Mouse (Mus musculus) layer of hippocampus, adult 18-20 months (tissue): ENCODE measurements around the gene Naga. TPM values are rescaled to one million over a fixed set of nuclear protein-coding genes. Genes with fewer than 3 reads are reported as not detected.
A peak's percentile ranks its signal among the peaks of the same experiment; 100 is the strongest.
"Not testable (repeated sequence)": the region's sequence is repeated elsewhere in the genome, so short reads cannot be mapped to it uniquely, and the experiment has no call there.

Experiments
- DNase-seq, 2 experiments: peaks; one replicate each; pipeline ENCODE4 v3.0.0; 2022; ENCODE audit warnings: low spot score in 2 of 2
- long read RNA-seq: library from polyadenylated mRNA; stranded (forward); transcript quantifications from one replicate; pipeline ENCODE4 v2.0.0, GENCODE M21; 2021
- total RNA-seq, 2 experiments: library from RNA; stranded (reverse); gene quantifications; 2 replicates each; pipeline ENCODE4 v1.2.3; 2021

Naga gene
- total RNA-seq = 10 to 100 TPM; 33.5 to 40.5 TPM
- long read RNA-seq, transcript Naga-201 (10 exons, 1,913 nt) = major isoform, 12 of 18 reads
- long read RNA-seq, partial matches to known transcripts = 2 of 18 reads
- long read RNA-seq, other reads (novel, unspliced or antisense) = 3 of 18 reads

- DNase-seq = peak; percentile 91 to 95
These were observed at the start of gene Naga, which contains the start of the genes Pheta2 and Smdt1 for GRCm38 (mm10) chr15:82338593-82339112. TSS of gene Naga (minus strand) at chr15:82338925. TSS of gene Pheta2 (plus strand) at chr15:82338942. TSS of gene Smdt1 (plus strand) at chr15:82338959.

GRCm38 (mm10) chr15:82385729-82386128, 47.0 kb upstream of the Naga start:
- DNase-seq = no peak

DNA sequence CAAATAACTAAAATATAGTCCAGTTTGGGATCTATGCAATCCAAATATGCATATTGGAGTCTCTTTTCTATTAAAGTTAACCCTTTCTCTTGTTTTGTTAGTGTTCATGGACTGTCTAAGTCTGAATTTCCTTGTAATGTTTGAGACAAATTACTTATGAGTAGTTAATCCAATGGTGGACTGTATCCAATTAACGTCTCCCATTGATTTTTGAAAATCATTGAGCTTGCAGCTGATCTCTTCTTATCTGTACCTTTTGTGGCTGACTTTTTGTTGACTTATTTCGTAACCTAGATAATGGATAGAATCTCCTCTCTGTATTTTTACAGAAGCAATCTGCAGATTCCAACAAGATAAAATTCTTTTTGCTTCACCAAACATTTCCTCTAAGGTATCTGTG, 43.7 kb upstream of the Naga start:
- DNase-seq = no peak

- no peak for DNase-seq
These were observed 42.0 kb upstream of the Naga start for GRCm38 (mm10) chr15:82380714-82381062.

DNA sequence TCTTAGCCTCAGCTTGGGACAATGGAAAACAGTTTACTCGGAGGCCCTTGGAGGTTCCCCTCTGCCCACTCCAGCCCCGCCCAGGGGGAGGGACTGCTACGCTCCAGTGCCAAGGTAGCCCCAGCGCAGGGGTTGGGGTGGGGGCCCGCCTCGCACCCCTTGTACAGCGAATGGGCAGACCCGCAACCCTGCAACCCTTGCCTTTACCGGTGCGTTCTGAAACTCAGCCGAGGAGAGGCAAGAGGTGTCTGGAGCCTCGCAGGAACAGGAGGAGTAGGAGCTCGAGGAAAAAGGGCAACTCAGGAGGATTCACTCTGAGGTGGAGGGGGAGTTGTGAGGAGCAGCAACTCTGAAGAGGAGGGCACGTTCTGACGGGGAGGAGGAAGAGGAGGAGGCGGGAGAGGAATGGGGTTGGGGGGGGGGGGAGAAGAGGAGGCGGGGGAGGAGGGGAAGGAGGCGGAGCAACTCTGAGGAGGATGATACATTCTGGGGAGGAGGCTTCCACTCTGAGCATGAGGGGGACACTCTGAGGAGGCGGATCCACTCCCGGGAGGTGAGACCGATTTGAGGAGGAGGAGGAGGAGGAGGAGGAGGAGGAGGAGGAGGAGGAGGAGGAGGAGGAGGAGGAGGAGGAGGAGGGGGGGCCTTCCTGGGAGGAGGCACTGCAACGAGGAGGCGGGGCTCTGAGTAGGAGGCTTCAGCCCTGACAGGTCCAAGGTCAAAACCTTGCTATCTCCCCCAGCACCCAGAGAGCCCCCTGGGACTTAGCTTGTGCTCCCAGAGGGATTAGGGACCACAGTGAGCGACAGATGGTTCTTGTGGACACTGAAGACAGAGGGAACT, 41.4 kb upstream of the Naga start, which contains the start of gene Cyp2d22:
TSS of gene Cyp2d22 (minus strand) at position 390 of the 843 bp plus-strand sequence.
- peak in 1 of 2 experiments; percentile 30 for DNase-seq

GRCm38 (mm10) chr15:82379511-82379870, 40.8 kb upstream of the Naga start:
- no peak for DNase-seq

DNA sequence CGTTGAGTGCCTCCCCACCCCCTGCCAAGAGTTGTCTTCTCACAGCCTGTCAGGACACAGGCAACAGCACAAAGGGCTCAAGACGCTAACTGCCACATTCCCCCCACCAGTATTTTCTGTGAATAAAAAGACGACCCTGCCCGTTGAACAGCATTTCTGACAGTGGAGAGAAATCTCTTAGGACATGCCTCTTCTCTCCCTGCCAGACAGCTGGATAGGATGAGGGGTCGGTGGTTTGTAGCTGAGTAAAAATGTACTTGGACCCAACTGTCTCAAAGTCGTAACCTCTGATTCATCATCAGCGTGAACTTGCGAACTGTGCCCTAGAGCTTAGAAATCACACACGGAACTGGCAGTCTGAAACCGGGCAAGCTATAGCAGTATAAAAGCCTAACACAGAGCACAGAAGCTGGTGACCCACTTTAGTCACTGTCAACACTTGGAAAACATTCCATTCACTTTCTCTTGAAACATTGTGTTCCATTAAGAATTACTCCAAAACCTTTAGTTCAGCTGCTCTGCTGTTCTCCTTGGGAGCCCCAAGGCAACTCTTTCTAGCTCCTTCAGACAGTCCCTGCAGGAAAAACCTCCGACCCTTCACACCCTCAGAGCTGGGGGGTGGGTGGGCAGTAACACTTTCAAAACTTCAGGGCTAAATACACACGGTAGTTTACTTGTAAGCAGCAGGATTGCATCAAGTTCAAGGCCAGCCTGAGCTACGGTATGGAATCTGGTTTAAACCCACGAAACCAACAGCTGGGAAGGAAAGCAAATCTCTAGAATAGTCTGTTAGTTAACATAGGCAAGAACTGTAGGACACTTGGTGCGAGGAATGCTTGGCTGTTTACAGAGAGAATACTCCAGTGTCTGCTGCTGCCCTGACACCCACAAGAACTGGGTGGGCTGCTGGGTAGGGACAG, 39.8 kb upstream of the Naga start:
- peak in 1 of 2 experiments; percentile 34 for DNase-seq

DNA sequence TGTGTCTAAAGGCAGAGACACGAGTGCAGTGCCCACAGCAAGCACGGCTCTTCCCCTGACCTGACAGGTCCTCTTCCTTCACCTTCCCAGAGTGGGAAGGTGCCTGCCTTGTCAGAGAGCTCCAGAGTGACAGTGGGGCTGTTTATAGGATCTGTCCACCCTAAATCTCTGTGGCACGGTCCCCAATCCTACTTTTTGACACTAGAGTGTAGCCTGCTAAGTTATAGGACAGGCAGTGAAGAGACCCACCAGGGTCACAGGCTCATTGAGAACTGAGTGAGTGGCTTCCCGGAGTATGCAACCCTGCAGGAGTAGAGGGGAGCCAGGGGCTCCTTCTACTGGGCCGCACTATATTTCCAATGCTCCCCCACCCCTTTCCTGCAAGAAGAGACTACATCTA, 39.0 kb upstream of the Naga start:
- DNase-seq = no peak

DNA sequence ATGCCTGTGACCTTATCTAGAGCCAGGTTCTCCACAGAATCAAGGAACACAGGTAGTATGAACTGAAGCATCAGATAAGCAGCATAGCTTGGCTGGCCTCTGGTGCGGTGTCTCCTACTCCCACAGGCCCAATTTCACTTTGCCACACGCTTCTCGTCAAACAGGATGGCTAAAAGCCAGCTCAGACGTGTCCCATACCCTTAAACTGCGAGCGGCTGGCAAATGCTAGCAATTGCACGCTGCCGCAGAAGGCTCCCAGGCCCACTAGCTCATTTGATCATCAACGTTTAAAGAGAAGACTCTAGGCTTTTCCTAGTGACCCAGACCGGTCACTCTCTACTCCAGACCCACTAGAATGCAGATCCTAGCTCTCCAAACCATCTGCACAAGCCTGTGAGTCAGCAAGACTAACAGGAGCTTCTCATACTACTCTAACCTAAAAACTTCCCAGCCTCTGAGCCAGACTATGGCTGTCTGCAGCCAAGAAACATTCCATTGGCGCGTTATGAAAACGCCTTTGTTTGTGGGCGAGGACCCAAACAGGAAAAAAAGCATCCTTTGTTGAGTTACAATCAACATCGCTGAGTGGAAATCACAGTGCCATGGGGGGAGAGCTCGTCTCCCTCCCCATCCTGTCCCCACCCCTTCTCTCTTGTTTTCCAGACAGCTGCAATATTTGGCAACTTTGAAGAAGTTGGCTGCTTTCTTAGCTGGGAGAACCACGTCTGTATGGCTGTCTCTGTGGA, 37.8 kb upstream of the Naga start:
- peak; percentile 55 to 82 for DNase-seq

GRCm38 (mm10) chr15:82375855-82376254, 37.1 kb upstream of the Naga start:
- no peak for DNase-seq

- no peak for DNase-seq
These were observed 35.7 kb upstream of the Naga start for GRCm38 (mm10) chr15:82374437-82374836.

DNA sequence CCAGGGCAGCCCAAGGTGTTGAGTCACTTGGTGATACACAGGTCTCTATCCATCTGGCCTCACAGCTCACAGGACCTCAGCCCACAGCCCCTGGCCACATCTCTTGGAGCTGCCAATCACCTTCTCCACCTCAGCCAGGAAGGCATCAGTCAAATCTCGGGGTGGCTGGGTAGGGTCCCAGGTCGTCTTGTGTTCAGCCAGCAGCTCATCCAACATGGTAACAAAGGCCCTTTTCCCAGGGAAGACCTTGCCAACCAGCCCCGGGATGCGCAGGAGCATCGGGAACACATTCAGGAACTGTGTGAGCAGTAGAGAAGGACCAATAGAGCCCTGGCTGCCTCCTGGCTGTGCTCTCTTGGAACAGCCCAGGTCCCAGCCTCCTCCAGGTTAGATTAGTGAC, 34.3 kb upstream of the Naga start:
- DNase-seq = no peak

DNA sequence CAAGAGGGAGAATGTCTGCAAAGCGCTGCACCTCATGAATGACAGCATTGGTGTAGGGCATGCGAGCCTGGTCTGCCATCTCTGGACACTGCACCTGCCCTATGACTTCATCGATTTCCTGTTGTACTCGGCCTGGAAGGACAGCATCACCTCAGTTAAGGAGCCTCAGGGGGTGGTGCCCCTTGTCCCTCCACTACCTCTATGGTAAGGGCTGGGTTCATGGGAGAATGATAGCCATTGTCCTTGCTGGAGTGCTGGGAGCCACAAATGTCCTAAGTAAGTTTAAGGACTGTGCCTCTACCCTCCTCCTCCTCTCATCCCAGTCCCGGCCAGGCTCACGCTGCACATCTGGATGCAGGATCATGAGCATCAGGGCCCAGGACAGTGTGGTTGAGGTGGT, 33.7 kb upstream of the Naga start:
- no peak for DNase-seq

DNA sequence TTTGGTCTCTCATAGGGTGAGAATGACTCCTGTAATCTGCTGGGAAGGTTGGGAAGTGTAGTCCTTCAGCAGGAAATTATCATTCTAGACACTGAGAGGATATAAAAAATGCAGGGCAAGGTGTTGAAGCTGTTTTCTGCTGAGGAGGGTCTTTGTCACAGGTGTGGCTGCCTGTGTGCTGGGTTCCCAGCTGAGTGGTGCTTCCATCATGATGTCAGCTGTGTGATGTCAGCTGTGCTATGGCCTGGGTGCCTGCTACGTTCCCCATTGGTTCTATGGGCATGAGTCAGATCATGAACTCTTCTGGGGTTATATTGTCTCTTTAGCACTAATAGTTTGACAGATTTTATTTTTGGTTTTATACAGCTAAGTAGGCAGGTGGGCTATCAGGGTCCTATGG, 30.1 kb upstream of the Naga start:
- no peak for DNase-seq

GRCm38 (mm10) chr15:82368146-82368545, 29.4 kb upstream of the Naga start:
- no peak for DNase-seq

- DNase-seq = not testable (repeated sequence)
These were observed 25.8 kb upstream of the Naga start for GRCm38 (mm10) chr15:82364561-82364960.

DNA sequence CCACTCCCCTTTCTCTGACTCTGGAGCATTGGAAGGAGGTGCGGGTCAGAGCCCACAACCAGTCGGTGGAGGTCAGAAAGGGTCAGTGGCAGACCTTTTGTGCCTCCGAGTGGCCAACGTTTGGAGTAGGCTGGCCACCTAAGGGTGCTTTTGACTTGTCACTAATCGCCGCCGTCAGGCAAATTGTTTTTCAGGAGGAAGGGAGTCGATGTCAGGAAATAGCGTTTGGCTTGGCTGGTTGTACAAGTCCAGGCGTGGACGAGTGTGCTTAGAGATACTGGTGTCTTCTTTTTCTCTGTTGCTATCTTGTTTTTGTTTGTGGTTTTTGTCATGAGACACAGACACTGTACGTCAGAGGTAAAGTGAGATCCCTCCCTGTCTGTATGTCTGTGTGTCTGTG, 25.1 kb upstream of the Naga start:
- not testable (repeated sequence) for DNase-seq

- no peak for DNase-seq
These were observed 23.5 kb upstream of the Naga start for GRCm38 (mm10) chr15:82362234-82362633.

DNA sequence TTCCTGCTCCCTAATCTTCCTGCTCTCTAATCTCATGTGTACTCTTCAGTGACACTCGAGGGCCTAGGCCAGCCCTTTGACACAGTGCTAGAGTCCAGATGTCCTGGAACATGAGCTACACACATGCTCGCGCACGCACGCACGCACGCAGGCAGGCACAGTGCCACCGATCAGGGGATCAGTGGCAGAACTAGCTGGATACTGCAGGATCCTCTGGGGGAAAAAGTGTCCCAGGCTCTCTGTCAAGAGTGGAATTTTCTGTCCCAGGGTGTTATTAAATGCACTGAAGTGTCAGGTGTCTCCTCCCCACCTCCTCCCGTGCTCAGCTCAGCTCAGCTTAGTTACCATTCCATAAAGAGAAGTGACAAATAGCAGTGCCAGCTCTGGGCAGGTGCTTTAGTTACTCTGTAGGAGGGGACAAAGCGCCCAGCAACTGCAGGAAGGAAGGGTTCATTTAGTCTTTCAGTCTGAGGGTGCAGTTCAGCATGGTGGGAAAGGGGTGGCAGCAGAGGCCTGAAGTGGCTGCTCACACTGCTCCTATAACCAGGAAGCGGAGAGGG, 22.8 kb upstream of the Naga start:
- DNase-seq = no peak
